Comparison of ENCODE assay signal across 42 mouse cellular contexts in the genomic region with DNA sequence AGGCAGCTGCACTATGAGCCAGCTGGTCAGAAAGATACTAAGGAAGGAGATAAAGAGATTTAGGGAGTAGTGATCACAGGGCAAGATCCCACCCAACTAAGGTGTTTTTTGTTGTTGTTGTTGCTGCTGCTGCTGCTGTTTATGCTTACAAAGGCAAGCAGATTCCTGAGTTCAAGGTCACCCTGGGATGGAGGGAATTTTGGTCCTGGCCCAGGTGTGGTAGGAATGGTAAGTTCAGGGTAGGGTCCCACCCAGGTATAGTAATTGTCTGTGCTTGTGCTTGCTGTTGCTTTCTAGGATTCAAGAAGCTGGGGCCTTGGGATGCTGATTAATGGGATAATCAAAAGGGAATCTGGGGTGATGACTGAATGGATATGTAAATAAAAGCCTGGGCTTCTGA. TPM values are rescaled to one million over a fixed set of nuclear protein-coding genes. Genes with fewer than 3 reads are reported as not detected.
"Had no signal": no experiment of that assay in that cellular context is flagged by ENCODE, and none has a peak within 500 bp of the region (broad histone marks: within the 10 kb centered on the region; RNA-seq: fewer than 3 reads in every experiment).

No protein-coding gene starts in this region.

- H3K4me2 ChIP-seq: heart, embryonic 12.5 days; heart, embryonic 13.5 days; heart, embryonic 15.5 days; hindbrain, embryonic 12.5 days; hindbrain, embryonic 13.5 days; hindbrain, embryonic 14.5 days; hindbrain, embryonic 15.5 days; intestine, embryonic 15.5 days; kidney, embryonic 15.5 days had no signal

- ATAC-seq: hindbrain, embryonic 16.5 days; hindbrain, postnatal 0 days; inflammation-experienced regulatory T-cells, adult 6 months; intestine, embryonic 15.5 days; intestine, embryonic 16.5 days; intestine, postnatal 0 days had no signal

- H3K4me1 ChIP-seq: heart, embryonic 13.5 days; heart, embryonic 15.5 days; hindbrain, embryonic 12.5 days; hindbrain, embryonic 13.5 days; hindbrain, embryonic 15.5 days; intestine, embryonic 15.5 days; kidney, embryonic 15.5 days had no signal

- H3K9ac ChIP-seq: heart, embryonic 12.5 days; heart, embryonic 13.5 days; heart, embryonic 15.5 days; hindbrain, embryonic 12.5 days; hindbrain, embryonic 13.5 days; hindbrain, embryonic 14.5 days; hindbrain, embryonic 15.5 days; intestine, embryonic 15.5 days; kidney, embryonic 15.5 days had no signal

- H3K27me3 ChIP-seq: heart, embryonic 15.5 days; hindbrain, embryonic 12.5 days; hindbrain, embryonic 13.5 days; hindbrain, embryonic 15.5 days; intestine, embryonic 15.5 days; kidney, embryonic 15.5 days had no signal

- H3K27ac ChIP-seq: heart, embryonic 13.5 days; heart, embryonic 15.5 days; hindbrain, embryonic 10.5 days; hindbrain, embryonic 12.5 days; hindbrain, embryonic 13.5 days; hindbrain, embryonic 14.5 days; hindbrain, embryonic 15.5 days; hindbrain, postnatal 0 days; intestine, embryonic 15.5 days; kidney, embryonic 15.5 days; kidney, postnatal 0 days; layer of hippocampus, adult 2 months; left cerebral cortex, adult 2 months had no signal

- H3K9me3 ChIP-seq: heart, embryonic 12.5 days; heart, embryonic 13.5 days; heart, embryonic 15.5 days; hindbrain, embryonic 10.5 days; hindbrain, embryonic 12.5 days; hindbrain, embryonic 13.5 days; hindbrain, embryonic 15.5 days; intestine, embryonic 15.5 days; kidney, embryonic 15.5 days had no signal

- H3K36me3 ChIP-seq: heart, embryonic 12.5 days; heart, embryonic 13.5 days; heart, embryonic 15.5 days; hindbrain, embryonic 10.5 days; hindbrain, embryonic 12.5 days; hindbrain, embryonic 13.5 days; hindbrain, embryonic 15.5 days; intestine, embryonic 15.5 days; kidney, embryonic 15.5 days had no signal

- DNase-seq: heart, postnatal 10 days; heart, postnatal 14 days; heart, postnatal 36 days; heart, postnatal 4 days; kidney, adult 11 months; kidney, adult 18-20 months; kidney, adult 2 months; kidney, adult 8-10 months; kidney, adult 9 months; kidney, postnatal 10 days; kidney, postnatal 14 days; kidney, postnatal 25 days; kidney, postnatal 36 days; kidney, postnatal 4 days; layer of hippocampus, adult 9-11 months; layer of hippocampus, postnatal 36 days had no signal

- H3K4me3 ChIP-seq: heart, embryonic 12.5 days; heart, embryonic 13.5 days; heart, embryonic 15.5 days; hindbrain, embryonic 10.5 days; hindbrain, embryonic 12.5 days; hindbrain, embryonic 13.5 days; hindbrain, embryonic 15.5 days; intestine, embryonic 15.5 days; kidney, embryonic 15.5 days; layer of hippocampus, adult 2 months; left cerebral cortex, adult 2 months had no signal

RNA-seq across cellular contexts. Expression of a gene that starts 51.3 kb away (rescaled TPM):
- total RNA-seq: heart, postnatal 25 days; heart, postnatal 36 days; heart, postnatal 4 days; hindbrain, postnatal 0 days; layer of hippocampus, adult 18-20 months; layer of hippocampus, adult 2 months; layer of hippocampus, postnatal 10 days; layer of hippocampus, postnatal 14 days; layer of hippocampus, postnatal 25 days; layer of hippocampus, postnatal 36 days; left cerebral cortex, adult 18-20 months; left cerebral cortex, adult 2 months; left cerebral cortex, adult 8-10 months had no signal
- polyA plus RNA-seq: heart, embryonic 14.5 days; hindbrain, embryonic 10.5 days had no signal
